Mouse (Mus musculus): ENCODE measurements around the gene Mcfd2. TPM values are rescaled to one million over a fixed set of nuclear protein-coding genes. Genes with fewer than 3 reads are reported as not detected.

Gene Mcfd2
- total and polyA plus RNA-seq, 3 experiments, result 24.7 to 41.9 (median 39.1) TPM

GRCm38 (mm10) chr17:87264927-87265791 lies 576 bp downstream of the Mcfd2 start:
- DNase-seq (ENCODE audit: extremely low read depth), result peak; percentile 12
- peak overlapping the region; percentile 95 to 99 (median 98) for H3K4me3 ChIP-seq (replicated peaks in 1 of 3; ENCODE audit: low read depth in 2 of 3, low read length in 2 of 3, poor library complexity in 1 of 3)
- H3K9me3 ChIP-seq (replicated peaks; ENCODE audit: low read length), result no peaks in the 10 kb centered on the region
- H3K4me1 ChIP-seq (ENCODE audit: control insufficient read depth in 1 of 2, insufficient read depth in 2 of 2), result peaks cover 9 to 20% of the 10 kb centered on the region in 2 experiments
- TF ChIP-seq UBTF (IDR thresholded peaks at IDR 0.05; ENCODE audit: low read depth, low read length) (0 out of 2 replicates have a peak, but pooled peaks have one; percentile 39), TCF12 (IDR thresholded peaks at IDR 0.05; ENCODE audit: low read depth, low read length) (no peak)
- in situ Hi-C loops (cut with MboI; ENCODE audit: low pct_ligation_motif_present, low pct_unique_long_range_greater_than_20kb, low sequenced_read_pairs), result no loop called here
- H3K9ac ChIP-seq (ENCODE audit: insufficient read depth, low read depth), result peak overlapping the region; percentile 93
- H3K4me2 ChIP-seq (ENCODE audit: insufficient read depth, low read depth, poor library complexity, severe bottlenecking), result peak overlapping the region; percentile 68
- peaks cover 2 to 35% of the 10 kb centered on the region in 2 experiments for H3K36me3 ChIP-seq (replicated peaks in 1 of 2; ENCODE audit: control insufficient read depth in 1 of 2, insufficient read depth in 1 of 2, low read length in 1 of 2)
- H3K27ac ChIP-seq (ENCODE audit: insufficient read depth, low read depth), result no peak overlapping the region
- dilution Hi-C loops (cut with MboI; ENCODE audit: extremely low pct_ligation_motif_present, extremely low pct_unique_long_range_greater_than_20kb, low sequenced_read_pairs), result no loop called here
- H3K79me2 ChIP-seq (replicated peaks; ENCODE audit: control insufficient read depth, extremely low read depth, insufficient read depth, poor library complexity, severe bottlenecking), result peaks cover 2% of the 10 kb centered on the region; the same call in 1 of the 2 replicates
- H3K27me3 ChIP-seq (replicated peaks), result peaks cover 16% of the 10 kb centered on the region

- Histone ChIP-seq H3K4me1 (ENCODE audit: control insufficient read depth in 1 of 2, insufficient read depth in 2 of 2) (peaks cover 9 to 20% of the 10 kb centered on the region in 2 experiments), H3K36me3 (replicated peaks in 1 of 2; ENCODE audit: control insufficient read depth in 1 of 2, insufficient read depth in 1 of 2, low read length in 1 of 2) (peaks cover 2 to 44% of the 10 kb centered on the region in 2 experiments), H3K4me3 (replicated peaks in 1 of 3; ENCODE audit: low read depth in 2 of 3, low read length in 2 of 3, poor library complexity in 1 of 3) (peak overlapping the region in 1 of 3 experiments; percentile 95), H3K27ac (ENCODE audit: insufficient read depth, low read depth) (no peak overlapping the region), H3K9ac (ENCODE audit: insufficient read depth, low read depth) (no peak overlapping the region; the same call in 1 of the 2 replicates), H3K79me2 (replicated peaks; ENCODE audit: control insufficient read depth, extremely low read depth, insufficient read depth, poor library complexity, severe bottlenecking) (peaks cover 2% of the 10 kb centered on the region; the same call in 1 of the 2 replicates), H3K4me2 (ENCODE audit: insufficient read depth, low read depth, poor library complexity, severe bottlenecking) (peak overlapping the region; percentile 68; the same call in 1 of the 2 replicates), H3K9me3 (replicated peaks; ENCODE audit: low read length) (no peaks in the 10 kb centered on the region), H3K27me3 (replicated peaks) (peaks cover 16% of the 10 kb centered on the region)
- in situ Hi-C loops (cut with MboI; ENCODE audit: low pct_ligation_motif_present, low pct_unique_long_range_greater_than_20kb, low sequenced_read_pairs) (no loop called here), dilution Hi-C loops (cut with MboI; ENCODE audit: extremely low pct_ligation_motif_present, extremely low pct_unique_long_range_greater_than_20kb, low sequenced_read_pairs) (no loop called here)
- no peak for DNase-seq (ENCODE audit: extremely low read depth)
- TF ChIP-seq BHLHE40 (IDR thresholded peaks at IDR 0.05; ENCODE audit: low read depth, low read length) (no peak), UBTF (IDR thresholded peaks at IDR 0.05; ENCODE audit: low read depth, low read length) (no peak), ZC3H11A (IDR thresholded peaks at IDR 0.05; ENCODE audit: low read depth, low read length) (no peak), JUND (conservative IDR thresholded peaks at IDR 0.05; ENCODE audit: low read depth, low read length) (no peak), MAZ (IDR thresholded peaks at IDR 0.05; ENCODE audit: low read depth, low read length) (no peak), RAD21 (IDR thresholded peaks at IDR 0.05; ENCODE audit: low read depth, low read length) (no peak), E2F4 (IDR thresholded peaks at IDR 0.05; ENCODE audit: insufficient replicate concordance, low read depth, low read length) (no peak), ELF1 (IDR thresholded peaks at IDR 0.05; ENCODE audit: low read depth, low read length) (no peak), CHD2 (IDR thresholded peaks at IDR 0.05; ENCODE audit: low read length) (no peak), RCOR1 (conservative IDR thresholded peaks at IDR 0.05; ENCODE audit: low read depth, low read length) (no peak)
These were observed 1.5 kb downstream of the Mcfd2 start for GRCm38 (mm10) chr17:87264054-87264830.
